Mouse (Mus musculus): ENCODE data around the gene Mrgprh. TPM values are rescaled to one million over a fixed set of nuclear protein-coding genes. Genes with fewer than 3 reads are reported as not detected.

Gene Mrgprh
- polyA plus RNA-seq, 1 experiment from 2014 or later: not detected

Small RNA genes within 50 kb of the gene (microRNA-seq; reads per million reads assigned to microRNA genes)
- gene Gm24085: not detected

Other genes with a start within 250 kb of the Mrgprh start
- gene Slc22a1, start 200.2 kb upstream of the Mrgprh start, polyA plus RNA-seq (2016; fragmentation: Nextera tagmentation; extraction: Ambion mirVana): not detected in 2 replicates
- 20.4 and 20.7 TPM in 2 replicates for gene Igf2r, start 106.4 kb upstream of the Mrgprh start, polyA plus RNA-seq (2016; fragmentation: Nextera tagmentation; extraction: Ambion mirVana)
- gene Mas1, start 7.9 kb upstream of the Mrgprh start, polyA plus RNA-seq (2016; fragmentation: Nextera tagmentation; extraction: Ambion mirVana): 0.20 and 0.55 TPM in 2 replicates
- 1.2 and 1.8 TPM in 2 replicates for gene Pnldc1, start 34.2 kb downstream of the Mrgprh start, polyA plus RNA-seq (2016; fragmentation: Nextera tagmentation; extraction: Ambion mirVana)
- gene Tcp1, start 39.7 kb downstream of the Mrgprh start, polyA plus RNA-seq (2016; fragmentation: Nextera tagmentation; extraction: Ambion mirVana): 455 and 463 TPM in 2 replicates
- gene Mrpl18, start 40.3 kb downstream of the Mrgprh start, polyA plus RNA-seq (2016; fragmentation: Nextera tagmentation; extraction: Ambion mirVana): 154 and 158 TPM in 2 replicates
- gene Acat3, start 64.6 kb downstream of the Mrgprh start, polyA plus RNA-seq (2016; fragmentation: Nextera tagmentation; extraction: Ambion mirVana): 1.3 and 1.4 TPM in 2 replicates
- gene Acat2, start 84.7 kb downstream of the Mrgprh start, polyA plus RNA-seq (2016; fragmentation: Nextera tagmentation; extraction: Ambion mirVana): 393 and 402 TPM in 2 replicates
- gene Wtap, start 118.1 kb downstream of the Mrgprh start, polyA plus RNA-seq (2016; fragmentation: Nextera tagmentation; extraction: Ambion mirVana): 118 and 132 TPM in 2 replicates
- gene Sod2, start 130.8 kb downstream of the Mrgprh start, polyA plus RNA-seq (2016; fragmentation: Nextera tagmentation; extraction: Ambion mirVana): 98.8 and 110 TPM in 2 replicates
- not detected in 2 replicates for gene Gpr31b, start 176.3 kb downstream of the Mrgprh start, polyA plus RNA-seq (2016; fragmentation: Nextera tagmentation; extraction: Ambion mirVana)
- gene Tcp10b, start 185.1 kb downstream of the Mrgprh start, polyA plus RNA-seq (2016; fragmentation: Nextera tagmentation; extraction: Ambion mirVana): not detected in 2 replicates